Mouse (Mus musculus): ENCODE measurements around the gene Arvcf. TPM values are rescaled to one million over a fixed set of nuclear protein-coding genes. Genes with fewer than 3 reads are reported as not detected.

Gene Arvcf
- polyA plus RNA-seq, 1 experiment = 169 TPM

DNA sequence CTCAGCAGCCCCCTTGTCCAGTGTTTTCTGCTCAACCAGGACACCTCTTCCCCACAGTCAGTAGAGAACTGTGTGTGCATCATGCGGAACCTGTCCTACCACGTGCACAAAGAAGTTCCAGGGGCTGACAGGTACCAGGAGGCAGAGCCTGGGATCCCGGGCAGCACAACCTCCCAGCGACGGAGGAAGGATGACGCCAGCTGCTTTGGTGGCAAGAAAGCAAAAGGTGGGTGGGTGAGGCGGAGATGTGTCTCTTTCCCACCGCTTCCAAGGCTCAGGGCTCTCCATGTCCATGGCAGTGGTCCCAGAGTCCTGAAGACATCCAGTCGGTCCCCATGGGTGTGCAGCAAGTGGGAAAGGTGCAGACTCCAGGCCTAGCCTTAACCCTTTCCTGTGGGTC is 52.0 kb downstream of the Arvcf start:
- TF ChIP-seq CTCF (IDR thresholded peaks at IDR 0.05; ENCODE audit: borderline replicate concordance, extremely low read depth, insufficient read depth, insufficient read length) = no peak
- TF ChIP-seq POLR2A (IDR thresholded peaks at IDR 0.05; ENCODE audit: borderline replicate concordance, extremely low read depth, insufficient read depth, insufficient read length, poor library complexity, severe bottlenecking) = no peak
- no peak for DNase-seq (ENCODE audit: low read depth)

DNA sequence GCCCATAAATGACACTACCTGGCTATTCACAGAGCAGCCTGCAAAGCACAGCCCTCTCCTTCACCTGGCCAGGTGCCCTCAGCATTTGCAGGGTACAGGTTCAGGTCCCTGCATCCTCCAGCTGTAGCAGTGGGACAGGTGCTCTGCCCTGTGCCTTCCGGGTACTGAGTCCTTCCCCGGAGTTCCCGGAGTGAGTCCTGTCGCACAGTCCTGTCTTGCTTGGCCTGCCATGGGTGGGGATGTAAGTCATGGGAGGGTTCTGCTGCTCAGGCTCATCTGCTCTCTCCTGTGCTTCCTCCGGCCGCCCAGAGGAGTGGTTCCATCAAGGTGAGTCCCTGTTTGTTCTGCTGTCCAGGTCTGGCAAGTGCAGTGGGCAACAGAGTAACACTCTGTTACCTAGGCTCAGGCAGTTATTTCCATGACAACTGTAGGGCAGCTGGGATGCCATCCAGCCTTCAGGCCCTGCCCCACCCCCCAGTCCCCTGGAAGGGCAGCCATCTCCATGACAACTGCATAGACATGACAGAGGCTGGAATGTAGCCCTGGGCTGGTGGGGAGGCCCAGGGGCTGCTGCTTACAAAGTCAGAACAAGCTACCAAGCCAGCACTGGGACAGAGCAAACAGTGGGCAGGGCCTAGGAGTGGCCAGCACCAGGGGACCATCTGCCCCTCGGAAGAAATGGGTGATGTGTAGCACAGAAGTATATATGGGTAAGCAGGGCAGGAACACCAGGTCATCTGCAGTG is 52.7 kb downstream of the Arvcf start:
- peak; percentile 95 for DNase-seq (ENCODE audit: low read depth)
- no peak for TF ChIP-seq POLR2A (IDR thresholded peaks at IDR 0.05; ENCODE audit: borderline replicate concordance, extremely low read depth, insufficient read depth, insufficient read length, poor library complexity, severe bottlenecking)
- no peak for TF ChIP-seq CTCF (IDR thresholded peaks at IDR 0.05; ENCODE audit: borderline replicate concordance, extremely low read depth, insufficient read depth, insufficient read length)

DNA sequence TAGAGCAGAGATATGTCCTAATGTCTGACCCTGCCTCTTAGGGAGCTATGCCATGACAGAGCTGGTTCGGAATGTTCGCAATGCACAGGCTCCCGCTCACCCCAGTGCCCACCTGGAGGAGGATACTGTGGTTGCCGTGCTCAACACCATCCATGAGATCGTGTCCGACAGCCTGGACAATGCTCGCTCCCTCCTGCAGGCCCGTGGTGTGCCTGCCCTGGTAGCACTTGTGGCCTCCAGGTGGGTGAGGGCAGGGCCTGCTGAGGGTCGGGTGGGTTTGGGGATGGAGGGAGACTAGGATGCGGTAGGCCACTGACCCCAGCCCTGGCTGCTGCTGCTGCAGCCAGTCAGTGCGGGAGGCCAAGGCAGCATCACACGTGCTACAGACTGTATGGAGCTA is 55.3 kb downstream of the Arvcf start:
- TF ChIP-seq POLR2A (IDR thresholded peaks at IDR 0.05; ENCODE audit: borderline replicate concordance, extremely low read depth, insufficient read depth, insufficient read length, poor library complexity, severe bottlenecking) (no peak), CTCF (IDR thresholded peaks at IDR 0.05; ENCODE audit: borderline replicate concordance, extremely low read depth, insufficient read depth, insufficient read length) (no peak)
- no peak for DNase-seq (ENCODE audit: low read depth)

DNA sequence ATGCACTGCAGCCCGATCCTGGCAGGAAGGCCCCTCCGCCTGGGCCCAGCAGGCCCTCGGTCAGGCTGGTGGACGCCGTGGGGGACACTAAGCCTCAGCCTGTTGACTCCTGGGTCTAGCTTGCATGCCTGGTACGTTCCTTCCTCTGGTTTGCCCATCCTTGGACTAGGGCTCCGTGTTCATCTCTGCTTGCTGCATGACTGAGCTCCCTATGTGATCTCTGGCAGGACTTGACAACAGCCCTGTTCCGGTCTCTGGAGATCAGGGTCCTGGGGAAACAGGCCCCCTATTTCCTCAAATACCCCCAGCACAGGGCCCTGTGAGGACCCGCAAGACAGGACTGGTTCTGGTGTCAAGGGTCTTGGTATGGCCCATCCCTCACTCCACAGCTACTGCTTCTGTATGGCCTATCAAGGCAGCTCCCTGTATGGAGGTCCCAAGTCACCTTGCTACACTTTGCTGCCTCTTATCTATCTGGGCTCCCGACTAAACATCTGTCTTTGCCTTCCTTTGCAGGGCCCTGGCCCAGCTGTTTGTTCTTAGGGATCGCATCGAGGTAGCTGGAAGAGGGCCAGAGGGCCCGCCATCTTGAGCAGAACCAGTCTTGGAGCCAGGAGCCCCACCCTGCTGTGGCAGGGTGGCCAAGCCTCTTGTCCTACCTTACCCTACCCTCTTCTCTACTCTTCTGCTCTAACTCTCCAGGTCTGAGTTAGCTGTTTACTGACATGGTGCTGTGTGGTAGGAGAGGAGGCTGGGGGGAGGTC is 57.3 kb downstream of the Arvcf start:
- TF ChIP-seq POLR2A (IDR thresholded peaks at IDR 0.05; ENCODE audit: borderline replicate concordance, extremely low read depth, insufficient read depth, insufficient read length, poor library complexity, severe bottlenecking) = no peak
- no peak for TF ChIP-seq CTCF (IDR thresholded peaks at IDR 0.05; ENCODE audit: borderline replicate concordance, extremely low read depth, insufficient read depth, insufficient read length)

DNA sequence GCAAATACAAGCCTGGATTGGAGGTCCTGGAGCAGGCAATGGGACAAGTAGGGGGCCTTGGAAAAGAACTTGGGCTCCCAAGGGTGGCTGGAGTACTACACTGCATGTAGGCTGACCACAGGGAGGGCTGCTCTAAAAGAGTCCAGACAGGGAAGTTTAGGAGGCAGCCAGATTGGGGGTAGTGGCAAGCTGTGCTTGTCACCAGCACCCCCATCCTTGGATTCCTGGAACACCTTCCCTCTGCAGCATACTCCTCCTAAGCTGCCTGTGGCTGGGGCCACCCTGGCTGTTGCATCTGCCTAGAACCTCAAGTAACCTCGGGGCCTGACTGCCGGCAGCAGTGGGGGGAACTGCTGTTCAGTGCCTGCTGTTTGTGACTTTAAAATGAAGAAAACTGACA is 57.9 kb downstream of the Arvcf start:
- no peak for DNase-seq (ENCODE audit: low read depth)
- TF ChIP-seq POLR2A (IDR thresholded peaks at IDR 0.05; ENCODE audit: borderline replicate concordance, extremely low read depth, insufficient read depth, insufficient read length, poor library complexity, severe bottlenecking) (no peak), CTCF (IDR thresholded peaks at IDR 0.05; ENCODE audit: borderline replicate concordance, extremely low read depth, insufficient read depth, insufficient read length) (no peak)

More for the DNA sequence above, 57.3 kb downstream of the Arvcf start:
- DNase-seq (ENCODE audit: low read depth) = no peak

DNA sequence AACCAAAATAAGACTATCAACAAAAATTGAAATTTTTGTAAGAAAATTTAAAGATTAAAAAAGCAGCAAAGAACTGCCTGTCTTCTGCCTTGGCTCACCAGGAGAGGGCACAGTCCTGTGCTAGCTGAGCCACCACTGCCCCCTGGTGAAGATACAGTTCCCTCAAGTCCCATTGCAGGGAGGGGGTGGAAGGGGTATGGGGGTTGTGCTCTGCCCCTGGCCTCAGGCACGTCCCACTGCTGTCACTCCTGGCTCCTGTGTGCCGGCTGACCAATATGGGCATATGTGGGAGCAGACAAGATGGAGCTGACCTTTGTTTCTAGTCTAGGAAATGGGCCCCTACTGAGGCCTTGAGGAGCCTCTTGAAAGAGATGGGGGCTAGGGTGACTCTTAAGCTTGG is 58.3 kb downstream of the Arvcf start:
- TF ChIP-seq CTCF (IDR thresholded peaks at IDR 0.05; ENCODE audit: borderline replicate concordance, extremely low read depth, insufficient read depth, insufficient read length) (peak; percentile 76), POLR2A (IDR thresholded peaks at IDR 0.05; ENCODE audit: borderline replicate concordance, extremely low read depth, insufficient read depth, insufficient read length, poor library complexity, severe bottlenecking) (no peak)
- DNase-seq (ENCODE audit: low read depth) = peak; percentile 77

DNA sequence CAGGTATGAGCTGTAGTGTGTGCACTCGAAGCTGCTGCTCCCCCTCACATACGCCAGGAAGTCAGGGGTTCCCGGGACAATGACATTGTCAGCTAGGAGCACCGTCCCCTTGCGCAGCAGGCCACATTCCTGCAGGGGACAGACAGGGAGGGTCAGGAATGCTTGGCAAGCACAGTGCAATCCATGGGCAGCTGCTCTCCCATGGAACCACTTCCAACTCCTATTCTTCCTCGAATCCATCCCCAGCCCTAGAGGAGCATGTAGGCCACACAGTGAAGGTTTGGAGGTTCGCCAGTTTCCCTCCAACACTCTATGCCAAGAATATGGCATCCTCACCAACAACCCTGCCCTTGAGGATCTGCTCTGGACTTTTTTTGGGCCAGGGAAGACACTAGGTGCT is 59.9 kb downstream of the Arvcf start:
- TF ChIP-seq POLR2A (IDR thresholded peaks at IDR 0.05; ENCODE audit: borderline replicate concordance, extremely low read depth, insufficient read depth, insufficient read length, poor library complexity, severe bottlenecking) = no peak
- no peak for TF ChIP-seq CTCF (IDR thresholded peaks at IDR 0.05; ENCODE audit: borderline replicate concordance, extremely low read depth, insufficient read depth, insufficient read length)
- peak; percentile 69 for DNase-seq (ENCODE audit: low read depth)

DNA sequence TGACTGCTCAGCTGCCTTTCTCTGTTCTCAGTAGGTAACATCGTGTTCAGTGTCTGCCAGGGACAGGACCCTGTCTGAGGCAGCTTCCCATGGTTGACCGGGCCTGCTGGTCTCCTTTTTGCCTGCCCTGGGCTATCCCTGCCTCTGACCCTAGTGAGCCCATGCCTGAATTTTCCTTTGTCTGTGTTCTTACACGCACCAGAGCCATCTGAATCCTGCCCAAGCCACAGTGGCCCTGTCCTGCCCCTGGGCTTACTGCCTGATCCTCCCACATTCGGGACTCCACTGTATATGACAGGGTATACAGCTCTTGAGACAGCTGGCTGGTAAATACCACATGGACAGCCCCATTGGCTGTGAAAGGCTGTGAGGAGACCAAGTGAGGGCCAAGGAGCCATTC is 61.8 kb downstream of the Arvcf start:
- TF ChIP-seq CTCF (IDR thresholded peaks at IDR 0.05; ENCODE audit: borderline replicate concordance, extremely low read depth, insufficient read depth, insufficient read length) (no peak), POLR2A (IDR thresholded peaks at IDR 0.05; ENCODE audit: borderline replicate concordance, extremely low read depth, insufficient read depth, insufficient read length, poor library complexity, severe bottlenecking) (no peak)

DNA sequence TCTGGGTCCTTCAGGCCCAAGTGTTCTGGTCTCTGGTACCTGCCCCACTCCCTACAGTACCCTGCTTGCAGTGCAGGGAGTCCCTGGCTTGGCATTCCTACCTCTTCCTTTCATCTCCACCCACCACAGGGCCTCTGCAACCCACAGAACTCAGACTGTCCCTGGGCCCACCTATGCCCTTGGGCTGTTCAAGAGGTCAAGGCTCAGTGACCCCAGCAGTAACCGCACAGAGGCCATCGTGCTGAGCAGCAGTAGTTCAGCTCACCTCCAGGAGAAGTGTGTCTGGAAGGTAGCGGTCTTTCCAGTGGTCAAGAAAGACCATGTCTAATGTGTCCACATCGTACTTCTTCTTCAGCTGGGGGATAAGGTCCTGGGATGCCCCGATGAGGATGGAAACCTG is 62.4 kb downstream of the Arvcf start:
- TF ChIP-seq CTCF (IDR thresholded peaks at IDR 0.05; ENCODE audit: borderline replicate concordance, extremely low read depth, insufficient read depth, insufficient read length) = no peak
- TF ChIP-seq POLR2A (IDR thresholded peaks at IDR 0.05; ENCODE audit: borderline replicate concordance, extremely low read depth, insufficient read depth, insufficient read length, poor library complexity, severe bottlenecking) = no peak
- no peak for DNase-seq (ENCODE audit: low read depth)

More for the DNA sequence above, 61.8 kb downstream of the Arvcf start:
- DNase-seq (ENCODE audit: low read depth) = no peak

DNA sequence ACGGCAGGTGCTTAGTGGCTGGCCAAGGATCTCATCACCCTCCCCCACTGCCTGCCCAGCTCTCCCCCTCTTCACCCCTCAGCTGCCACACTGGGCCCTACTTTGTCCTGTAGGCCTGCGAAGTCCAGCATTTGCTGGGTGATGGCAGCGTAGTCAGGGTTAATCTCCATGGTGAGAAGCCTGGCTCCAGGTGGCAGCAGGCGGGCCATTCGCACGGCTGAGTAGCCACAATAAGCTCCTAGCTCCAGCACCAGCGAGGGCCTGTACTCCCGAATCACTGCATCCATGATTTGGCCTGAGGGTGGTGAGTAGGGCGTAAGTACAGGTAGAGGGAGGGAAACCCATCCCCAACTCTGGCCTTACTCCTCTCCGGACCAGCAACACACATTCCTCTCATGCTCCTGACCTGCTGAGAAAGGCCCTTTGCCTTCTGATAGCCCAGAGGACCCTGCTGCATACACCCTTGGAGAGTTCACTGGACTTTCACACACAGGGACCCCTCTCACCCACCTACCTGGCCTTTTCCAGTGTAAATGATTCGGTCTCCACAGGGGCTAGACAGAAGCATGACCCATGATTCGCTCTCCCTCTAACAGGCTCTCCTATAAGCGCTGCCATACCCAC is 63.2 kb downstream of the Arvcf start:
- TF ChIP-seq CTCF (IDR thresholded peaks at IDR 0.05; ENCODE audit: borderline replicate concordance, extremely low read depth, insufficient read depth, insufficient read length) (no peak), POLR2A (IDR thresholded peaks at IDR 0.05; ENCODE audit: borderline replicate concordance, extremely low read depth, insufficient read depth, insufficient read length, poor library complexity, severe bottlenecking) (no peak)
- DNase-seq (ENCODE audit: low read depth) = peak; percentile 66

DNA sequence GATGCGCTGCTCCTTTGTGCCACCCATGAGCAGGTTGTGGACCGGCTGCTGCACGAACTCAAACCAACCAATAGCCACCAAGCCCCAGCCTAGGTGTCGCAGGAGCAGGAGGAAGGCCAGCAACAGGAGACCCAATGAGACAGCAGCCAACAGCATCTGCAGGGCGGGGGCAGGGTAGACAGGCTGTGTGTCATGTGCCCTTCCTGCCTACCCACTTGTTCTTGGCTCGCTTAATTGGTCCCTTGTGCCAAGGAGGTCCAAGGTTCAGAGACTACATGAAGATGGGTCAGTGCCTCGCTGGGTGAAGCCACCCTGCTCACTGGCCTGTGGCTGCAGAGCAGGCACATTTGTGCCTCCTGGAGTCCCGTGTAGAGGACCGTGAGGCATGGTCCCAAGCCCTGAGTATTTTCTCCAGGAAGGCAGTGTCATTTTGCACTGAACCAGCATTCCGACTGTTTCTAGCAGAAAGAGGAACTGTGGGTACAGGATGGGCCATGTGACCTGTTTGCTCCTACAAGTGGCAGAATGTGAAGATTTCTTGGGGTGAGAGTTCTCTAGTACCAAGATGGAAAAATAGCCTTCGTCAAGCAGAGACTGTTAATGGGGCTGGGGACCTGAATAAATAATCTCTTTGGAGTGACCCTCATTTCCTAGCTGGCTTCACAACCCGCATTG is 64.0 kb downstream of the Arvcf start:
- TF ChIP-seq CTCF (IDR thresholded peaks at IDR 0.05; ENCODE audit: borderline replicate concordance, extremely low read depth, insufficient read depth, insufficient read length) (no peak), POLR2A (IDR thresholded peaks at IDR 0.05; ENCODE audit: borderline replicate concordance, extremely low read depth, insufficient read depth, insufficient read length, poor library complexity, severe bottlenecking) (no peak)
- no peak for DNase-seq (ENCODE audit: low read depth)
